ENCODE assay signal across 23 mouse cellular contexts in genomic region chr1:187323209-187323589, GRCm38 (mm10).
DNase-seq lines count a peak whose midpoint lies in the region; ATAC-seq and TF ChIP-seq lines count a peak whose summit lies in the region.
"Had no signal": no experiment of that assay in that cellular context is flagged by ENCODE, and none has a peak within 500 bp of the region (broad histone marks: within the 10 kb centered on the region; RNA-seq: fewer than 3 reads in every experiment).

No protein-coding gene starts in this region.

- H3K4me2 ChIP-seq in liver, embryonic 16.5 days (ENCODE audit: low read depth, low read length): no peak overlapping the region
- no peak overlapping the region for H3K4me2 ChIP-seq in liver, embryonic 12.5 days
- H3K4me2 ChIP-seq in intestine, embryonic 16.5 days (ENCODE audit: low read depth, low read length): no peak overlapping the region
- H3K4me2 ChIP-seq in stomach, embryonic 15.5 days: no peak overlapping the region
- H3K4me2 ChIP-seq in stomach, postnatal 0 days (replicated peaks; ENCODE audit: low read depth): no peak overlapping the region
- no peak overlapping the region for H3K4me2 ChIP-seq in hindbrain, embryonic 16.5 days (ENCODE audit: low read length)
- H3K4me2 ChIP-seq: embryonic facial prominence, embryonic 12.5 days; forebrain, embryonic 13.5 days had no signal

- no peak for TF ChIP-seq EP300 in stomach, postnatal 0 days (optimal IDR thresholded peaks at IDR 0.05)

- H3K27me3 ChIP-seq in liver, embryonic 16.5 days (ENCODE audit: control insufficient read depth, insufficient read depth, low read depth, low read length): no peaks in the 10 kb centered on the region
- H3K27me3 ChIP-seq in liver, embryonic 12.5 days (replicated peaks): no peaks in the 10 kb centered on the region
- no peaks in the 10 kb centered on the region for H3K27me3 ChIP-seq in intestine, embryonic 16.5 days (replicated peaks; ENCODE audit: control insufficient read depth, insufficient read depth, low read length)
- no peaks in the 10 kb centered on the region for H3K27me3 ChIP-seq in stomach, embryonic 15.5 days (replicated peaks)
- no peaks in the 10 kb centered on the region for H3K27me3 ChIP-seq in stomach, postnatal 0 days (ENCODE audit: control insufficient read depth, insufficient read depth, low read length)
- H3K27me3 ChIP-seq in hindbrain, embryonic 16.5 days (replicated peaks; ENCODE audit: control insufficient read depth, insufficient read depth, low read length): no peaks in the 10 kb centered on the region
- H3K27me3 ChIP-seq: CH12.LX; embryonic facial prominence, embryonic 12.5 days; forebrain, embryonic 13.5 days; Patski had no signal

- TF ChIP-seq CTCF in stomach, postnatal 0 days (IDR thresholded peaks at IDR 0.05; ENCODE audit: low read depth): no peak

- no peaks in the 10 kb centered on the region; the same call in 1 of the 2 replicates for H3K4me1 ChIP-seq in liver, embryonic 16.5 days (ENCODE audit: control insufficient read depth, low read depth, low read length)
- peaks cover 23% of the 10 kb centered on the region; the same call in 1 of the 2 replicates for H3K4me1 ChIP-seq in liver, embryonic 12.5 days
- H3K4me1 ChIP-seq in intestine, embryonic 16.5 days (ENCODE audit: control insufficient read depth, insufficient read depth, low read length): peaks cover 7% of the 10 kb centered on the region; the same call in 1 of the 2 replicates
- no peaks in the 10 kb centered on the region for H3K4me1 ChIP-seq in stomach, embryonic 15.5 days
- H3K4me1 ChIP-seq in stomach, postnatal 0 days (replicated peaks; ENCODE audit: control insufficient read depth, insufficient read depth): no peaks in the 10 kb centered on the region
- H3K4me1 ChIP-seq in hindbrain, embryonic 16.5 days (ENCODE audit: control insufficient read depth, insufficient read depth, low read depth, low read length): no peaks in the 10 kb centered on the region
- H3K4me1 ChIP-seq: embryonic facial prominence, embryonic 12.5 days had no signal

- H3K27ac ChIP-seq in liver, embryonic 16.5 days (ENCODE audit: low read length): no peak overlapping the region
- no peak overlapping the region for H3K27ac ChIP-seq in liver, embryonic 12.5 days
- H3K27ac ChIP-seq in intestine, embryonic 16.5 days (ENCODE audit: low read length): peak overlapping the region; percentile 70
- no peak overlapping the region for H3K27ac ChIP-seq in stomach, embryonic 15.5 days
- H3K27ac ChIP-seq in stomach, postnatal 0 days (replicated peaks): 0 out of 2 replicates have a peak overlapping the region, but pooled peaks have one; percentile 18
- H3K27ac ChIP-seq in hindbrain, embryonic 16.5 days (ENCODE audit: low read depth, low read length): no peak overlapping the region
- H3K27ac ChIP-seq: embryonic facial prominence, embryonic 10.5 days; embryonic facial prominence, embryonic 12.5 days; forebrain, embryonic 13.5 days had no signal

- 0 out of 2 replicates have a peak, but pooled peaks have one; percentile 14 for ATAC-seq in liver, embryonic 16.5 days (ENCODE audit: low read depth)
- ATAC-seq in liver, embryonic 12.5 days: no peak
- ATAC-seq in intestine, embryonic 16.5 days: peak; percentile 95
- ATAC-seq in stomach, embryonic 15.5 days (ENCODE audit: insufficient read depth, low FRiP score, low read depth): peak; percentile 54
- peak; percentile 77 for ATAC-seq in stomach, postnatal 0 days (ENCODE audit: low FRiP score, low TSS enrichment)
- ATAC-seq in frontal cortex, adult (ENCODE audit: low TSS enrichment): no peak
- ATAC-seq in hindbrain, embryonic 16.5 days: no peak
- ATAC-seq: forebrain, embryonic 13.5 days; Patski had no signal

- H3K4me3 ChIP-seq in liver, embryonic 16.5 days (ENCODE audit: low read depth, low read length): no peak overlapping the region
- no peak overlapping the region for H3K4me3 ChIP-seq in liver, embryonic 12.5 days
- H3K4me3 ChIP-seq in intestine, embryonic 16.5 days (ENCODE audit: low read length): no peak overlapping the region
- H3K4me3 ChIP-seq in stomach, embryonic 15.5 days (replicated peaks): no peak overlapping the region
- H3K4me3 ChIP-seq in stomach, postnatal 0 days (ENCODE audit: low read depth, low read length): no peak overlapping the region
- no peak overlapping the region for H3K4me3 ChIP-seq in hindbrain, embryonic 16.5 days (ENCODE audit: low read length)
- H3K4me3 ChIP-seq: embryonic facial prominence, embryonic 10.5 days; embryonic facial prominence, embryonic 12.5 days; forebrain, embryonic 13.5 days had no signal

- 79% methylated on average over 1 of the region's 1 CpGs for WGBS in liver, embryonic 16.5 days (ENCODE audit: insufficient replicate concordance)
- WGBS in liver, embryonic 12.5 days (ENCODE audit: insufficient replicate concordance): 84% methylated on average over 1 of the region's 1 CpGs
- WGBS in intestine, embryonic 16.5 days: 65% methylated on average over 1 of the region's 1 CpGs
- 88% methylated on average over 1 of the region's 1 CpGs for WGBS in stomach, embryonic 15.5 days
- WGBS in stomach, postnatal 0 days: 57% methylated on average over 1 of the region's 1 CpGs
- 92% methylated on average over 1 of the region's 1 CpGs for WGBS in hindbrain, embryonic 16.5 days

- DNase-seq in stomach, postnatal 0 days (ENCODE audit: low spot score): peak; percentile 20
- no peak for DNase-seq in right cerebral cortex, postnatal 25 days
- DNase-seq: adrenal gland, adult 8-10 months; adrenal gland, postnatal 14 days; adrenal gland, postnatal 36 days; B cell, adult 2 months; cerebellum, adult 11-12 months; cerebellum, adult 2 months; cerebellum, adult 9-10 months; cerebellum, postnatal 10 days; cerebellum, postnatal 25 days had no signal

- H3K9ac ChIP-seq in liver, embryonic 16.5 days (ENCODE audit: low read depth, low read length): no peak overlapping the region
- no peak overlapping the region for H3K9ac ChIP-seq in liver, embryonic 12.5 days
- H3K9ac ChIP-seq in intestine, embryonic 16.5 days (ENCODE audit: low read depth, low read length): no peak overlapping the region
- no peak overlapping the region for H3K9ac ChIP-seq in stomach, embryonic 15.5 days
- no peak overlapping the region for H3K9ac ChIP-seq in stomach, postnatal 0 days (ENCODE audit: low read length)
- no peak overlapping the region for H3K9ac ChIP-seq in hindbrain, embryonic 16.5 days (ENCODE audit: low read depth, low read length)
- H3K9ac ChIP-seq: embryonic facial prominence, embryonic 12.5 days; forebrain, embryonic 13.5 days had no signal

- no peaks in the 10 kb centered on the region for H3K9me3 ChIP-seq in liver, embryonic 16.5 days (replicated peaks; ENCODE audit: control insufficient read depth, low read length)
- H3K9me3 ChIP-seq in liver, embryonic 12.5 days (replicated peaks): no peaks in the 10 kb centered on the region
- H3K9me3 ChIP-seq in intestine, embryonic 16.5 days (ENCODE audit: control insufficient read depth, low read length): no peaks in the 10 kb centered on the region
- no peaks in the 10 kb centered on the region for H3K9me3 ChIP-seq in stomach, embryonic 15.5 days
- no peaks in the 10 kb centered on the region for H3K9me3 ChIP-seq in stomach, postnatal 0 days (ENCODE audit: control insufficient read depth, low read length)
- H3K9me3 ChIP-seq in hindbrain, embryonic 16.5 days (ENCODE audit: control insufficient read depth, low read length): no peaks in the 10 kb centered on the region
- H3K9me3 ChIP-seq: embryonic facial prominence, embryonic 10.5 days; embryonic facial prominence, embryonic 12.5 days; forebrain, embryonic 13.5 days; G1E had no signal

- H3K36me3 ChIP-seq in liver, embryonic 16.5 days (ENCODE audit: control insufficient read depth, insufficient read depth): no peaks in the 10 kb centered on the region
- H3K36me3 ChIP-seq in liver, embryonic 12.5 days: no peaks in the 10 kb centered on the region; the same call in 1 of the 2 replicates
- no peaks in the 10 kb centered on the region for H3K36me3 ChIP-seq in intestine, embryonic 16.5 days (ENCODE audit: control insufficient read depth, insufficient read depth, low read length)
- H3K36me3 ChIP-seq in stomach, embryonic 15.5 days: no peaks in the 10 kb centered on the region
- H3K36me3 ChIP-seq in stomach, postnatal 0 days (ENCODE audit: control insufficient read depth, insufficient read depth, low read length): no peaks in the 10 kb centered on the region; the same call in 1 of the 2 replicates
- no peaks in the 10 kb centered on the region for H3K36me3 ChIP-seq in hindbrain, embryonic 16.5 days (ENCODE audit: control insufficient read depth, insufficient read depth, low read length)
- H3K36me3 ChIP-seq: embryonic facial prominence, embryonic 12.5 days had no signal

Comparison
In these comparisons a context has a peak if more than half of its experiments do, and no peak if none do; other contexts are left out.
1. ATAC-seq: peak in liver, embryonic 16.5 days (single experiment), intestine, embryonic 16.5 days (single experiment), stomach, embryonic 15.5 days (single experiment) and stomach, postnatal 0 days (single experiment); none in liver, embryonic 12.5 days (single experiment), frontal cortex, adult (single experiment) and hindbrain, embryonic 16.5 days (single experiment).
2. H3K27ac ChIP-seq: peak in intestine, embryonic 16.5 days (single experiment) and stomach, postnatal 0 days (single experiment); none in liver, embryonic 16.5 days (single experiment), liver, embryonic 12.5 days (single experiment), stomach, embryonic 15.5 days (single experiment) and hindbrain, embryonic 16.5 days (single experiment).